Mouse (Mus musculus) liver, embryonic 14.5 days (tissue): ENCODE measurements at regions not wholly inside any gene's neighbourhood (a gene's known extent, or its start where the extent isn't known, plus 50 kb on each side); places are given as distances from the start of the nearest gene placed in this dataset.

Experiments used
- ATAC-seq: fragments of 200-750 bp; cut with Nextera tagmentation; 2 replicates; pipeline ENCODE4 v1.8.0; 2017; ENCODE audit warnings: moderate number of reproducible peaks, mild to moderate bottlenecking, moderate library complexity; ENCODE audit not compliant: insufficient read depth
- DNase-seq, 3 experiments: peaks; one replicate each; pipeline ENCODE4 v3.0.0-alpha.2; 2012 to 2013; ENCODE audit warnings: low read depth in 3 of 3, low spot score in 3 of 3
- H3K27ac ChIP-seq: fragments of 300-500 bp; sonication (generic); 2 replicates; pipeline ENCODE4 v1.5.1; 2014; ENCODE audit warnings: moderate library complexity, mild to moderate bottlenecking, control low read depth, inconsistent platforms
- H3K27me3 ChIP-seq: fragments of 300-500 bp; sonication (generic); 2 replicates; pipeline ENCODE4 v1.6.1; 2014; ENCODE audit warnings: mild to moderate bottlenecking, low read length, moderate library complexity; ENCODE audit not compliant: control insufficient read depth, insufficient read depth
- H3K36me3 ChIP-seq: fragments of 300-500 bp; sonication (generic); replicated peaks from 2 replicates; pipeline ENCODE4 v1.6.1; 2014; ENCODE audit warnings: low read depth; ENCODE audit not compliant: control insufficient read depth, insufficient read depth
- H3K4me1 ChIP-seq, 2 experiments: fragments of 200-500 bp in 1 of 2; fragments of 300-500 bp in 1 of 2; sonication (generic) in 1 of 2; replicated peaks; 2 replicates each; pipeline ENCODE4 v1.6.1; 2012 to 2014; ENCODE audit warnings: antibody characterized with exemption in 1 of 2, inconsistent platforms in 1 of 2, low read length in 1 of 2; ENCODE audit not compliant: control insufficient read depth in 2 of 2, insufficient read depth in 2 of 2
- H3K4me2 ChIP-seq: fragments of 300-500 bp; sonication (generic); 2 replicates; pipeline ENCODE4 v1.6.1; 2014; ENCODE audit warnings: low read depth, mild to moderate bottlenecking, control low read depth, moderate library complexity
- H3K4me3 ChIP-seq, 2 experiments: fragments of 200-500 bp in 1 of 2; fragments of 300-500 bp in 1 of 2; sonication (generic) in 1 of 2; 2 replicates each; pipeline ENCODE4 v1.5.1; 2012 to 2014; ENCODE audit warnings: low read depth in 2 of 2, low read length in 2 of 2, mild to moderate bottlenecking in 2 of 2, control low read depth in 1 of 2, inconsistent platforms in 1 of 2, moderate library complexity in 1 of 2; ENCODE audit not compliant: insufficient read depth in 1 of 2
- H3K9ac ChIP-seq: fragments of 300-500 bp; sonication (generic); replicated peaks from 2 replicates; pipeline ENCODE4 v1.6.1; 2014; ENCODE audit warnings: mild to moderate bottlenecking, control low read depth, moderate library complexity
- H3K9me3 ChIP-seq: fragments of 300-500 bp; sonication (generic); 2 replicates; pipeline ENCODE4 v1.6.1; 2016; ENCODE audit warnings: low read length, mixed read lengths; ENCODE audit not compliant: control insufficient read depth
- CTCF ChIP-seq: IDR thresholded peaks from 2 replicates; pipeline ENCODE4 v1.5.1; 2016; ENCODE audit warnings: antibody characterized with exemption, low read depth, control low read depth
- EP300 ChIP-seq: IDR thresholded peaks from 2 replicates; pipeline ENCODE4 v1.6.1; 2016; ENCODE audit warnings: antibody characterized with exemption, low read depth
- WGBS: fragments of 180-500 bp; shearing (Covaris S2); extraction: QIAGEN DNeasy Blood & Tissue Kit; methylation state at CpG from one replicate; pipeline ENCODE4 v1.1.7; 2014; ENCODE audit not compliant: insufficient replicate concordance; 5-methylcytosine and 5-hydroxymethylcytosine counted together

DNA sequence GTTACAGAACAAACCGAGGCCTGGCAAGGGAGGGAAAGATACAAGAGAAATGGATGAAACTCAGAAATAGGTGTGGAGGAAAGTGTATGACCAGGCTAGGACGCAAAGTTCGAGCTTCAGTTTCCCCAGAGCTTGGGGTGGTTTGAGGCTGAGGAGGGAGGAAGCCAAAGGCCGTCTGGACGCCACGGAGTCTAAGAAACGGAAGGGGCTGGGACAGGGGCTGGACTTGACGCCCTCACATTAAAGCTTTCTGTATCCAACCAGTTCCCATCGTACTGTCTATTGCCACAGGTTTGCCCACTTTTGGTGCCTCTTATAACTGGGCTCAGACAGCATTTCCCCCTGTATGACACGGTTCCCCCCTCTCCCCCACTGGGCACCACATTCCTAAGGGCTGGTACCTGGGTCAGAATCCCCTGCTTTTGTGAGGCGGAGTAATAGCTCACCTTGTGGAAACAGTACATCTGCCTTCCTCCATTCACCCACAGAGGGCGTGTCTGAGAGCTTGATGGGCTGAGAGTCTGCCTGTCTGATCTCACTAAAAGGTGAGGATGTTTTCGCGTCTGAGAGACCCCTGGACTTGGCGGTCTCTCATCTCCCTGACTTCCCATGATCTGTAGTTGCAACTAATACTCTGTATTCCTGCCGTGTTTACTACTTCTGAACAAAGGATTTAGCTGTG lies 73.7 kb upstream of the Podxl start:
- no peaks in the 10 kb centered on the region for H3K36me3 ChIP-seq
- H3K4me1 ChIP-seq = peaks cover 23 to 35% of the 10 kb centered on the region in 2 experiments
- peak overlapping the region; percentile 8 to 11; a peak in 1 of 4 replicates for H3K4me3 ChIP-seq
- H3K9ac ChIP-seq = no peak overlapping the region
- DNase-seq = no peak
- H3K27ac ChIP-seq = no peak overlapping the region
- peak overlapping the region; percentile 39 for H3K4me2 ChIP-seq
- no peaks in the 10 kb centered on the region for H3K9me3 ChIP-seq
- TF ChIP-seq CTCF (peak; percentile 62), EP300 (no peak)
- no peaks in the 10 kb centered on the region for H3K27me3 ChIP-seq
- WGBS = 15% methylated on average over 16 of the region's 16 CpGs
- ATAC-seq = no peak

- peaks cover 19 to 31% of the 10 kb centered on the region in 2 experiments for H3K4me1 ChIP-seq
- no peaks in the 10 kb centered on the region for H3K27me3 ChIP-seq
- ATAC-seq = no peak
- H3K36me3 ChIP-seq = no peaks in the 10 kb centered on the region
- no peak for TF ChIP-seq CTCF
- TF ChIP-seq EP300 = no peak
- no peak overlapping the region for H3K4me3 ChIP-seq
- H3K9me3 ChIP-seq = no peaks in the 10 kb centered on the region
- no peak for DNase-seq
- H3K9ac ChIP-seq = no peak overlapping the region
- 34% methylated on average over 9 of the region's 9 CpGs for WGBS
- no peak overlapping the region for H3K4me2 ChIP-seq
- H3K27ac ChIP-seq = no peak overlapping the region
These were observed 73.2 kb upstream of the Podxl start for GRCm38 (mm10) chr6:31636954-31637353.

DNA sequence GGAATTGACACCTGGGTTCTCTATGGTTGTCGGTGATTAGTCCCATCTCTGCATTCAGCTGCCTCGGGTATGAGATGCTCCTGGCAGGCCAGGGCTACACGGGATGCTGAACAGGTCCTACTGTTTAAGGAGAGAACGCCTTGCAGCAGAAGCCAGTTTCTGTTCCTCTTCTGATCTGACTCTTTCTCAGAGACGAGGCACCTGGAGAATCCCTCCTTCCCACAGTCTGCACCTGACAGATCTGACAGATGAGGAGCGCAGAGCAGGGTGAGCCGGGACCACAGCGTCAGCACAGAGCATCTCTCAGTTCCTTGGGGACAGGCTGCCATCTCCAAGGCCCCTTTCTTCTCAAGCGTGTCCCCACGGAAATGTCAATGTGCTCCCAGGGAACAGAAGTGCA lies 68.7 kb upstream of the Podxl start:
- no peaks in the 10 kb centered on the region for H3K9me3 ChIP-seq
- H3K4me1 ChIP-seq = peaks cover 2 to 7% of the 10 kb centered on the region in 2 experiments
- H3K27ac ChIP-seq = no peak overlapping the region
- no peak for ATAC-seq
- H3K4me2 ChIP-seq = no peak overlapping the region
- TF ChIP-seq EP300 = no peak
- no peak for TF ChIP-seq CTCF
- no peak overlapping the region for H3K4me3 ChIP-seq
- no peaks in the 10 kb centered on the region for H3K27me3 ChIP-seq
- H3K9ac ChIP-seq = no peak overlapping the region
- no peaks in the 10 kb centered on the region for H3K36me3 ChIP-seq
- no peak for DNase-seq
- WGBS = 69% methylated on average over 10 of the region's 10 CpGs

DNA sequence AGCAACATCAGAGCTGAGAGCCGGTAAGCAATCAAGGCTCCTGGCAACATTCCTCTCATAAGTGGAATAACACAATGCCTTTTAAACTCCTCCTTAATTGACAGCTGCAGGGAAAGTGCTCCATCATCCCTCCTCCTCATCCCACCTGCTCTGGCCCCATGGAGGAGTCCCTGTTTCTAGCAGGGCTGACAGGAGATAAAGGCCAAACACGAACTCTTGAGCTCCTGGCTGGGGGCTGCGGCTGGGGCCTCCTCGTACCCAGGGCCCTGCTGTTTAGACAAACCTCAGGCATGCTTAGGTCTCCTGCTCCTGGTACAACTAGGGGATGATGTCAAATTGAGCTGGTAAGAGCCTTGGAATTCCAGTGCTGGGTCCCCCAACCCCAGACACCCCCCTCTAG lies 66.2 kb upstream of the Podxl start:
- peaks cover 0 to 5% of the 10 kb centered on the region in 2 experiments; a peak in 2 of 4 replicates for H3K4me1 ChIP-seq
- TF ChIP-seq CTCF = no peak
- TF ChIP-seq EP300 = no peak
- H3K4me3 ChIP-seq = no peak overlapping the region
- no peaks in the 10 kb centered on the region for H3K9me3 ChIP-seq
- no peak for DNase-seq
- H3K9ac ChIP-seq = no peak overlapping the region
- no peak for ATAC-seq
- no peak overlapping the region for H3K27ac ChIP-seq
- WGBS = 66% methylated on average over 4 of the region's 4 CpGs
- H3K36me3 ChIP-seq = no peaks in the 10 kb centered on the region
- H3K4me2 ChIP-seq = no peak overlapping the region
- no peaks in the 10 kb centered on the region for H3K27me3 ChIP-seq

- ATAC-seq = no peak
- 70% methylated on average over 3 of the region's 3 CpGs for WGBS
These were observed 64.1 kb upstream of the Podxl start for GRCm38 (mm10) chr6:31627912-31628311.

More at GRCm38 (mm10) chr6:31627912-31628311, 64.1 kb upstream of the Podxl start:
- no peak overlapping the region for H3K4me3 ChIP-seq
- no peaks in the 10 kb centered on the region for H3K9me3 ChIP-seq
- no peak for DNase-seq
- no peak overlapping the region for H3K9ac ChIP-seq
- no peaks in the 10 kb centered on the region for H3K27me3 ChIP-seq
- H3K4me2 ChIP-seq = no peak overlapping the region
- peaks cover 5 to 7% of the 10 kb centered on the region in 2 experiments; a peak in 3 of 4 replicates for H3K4me1 ChIP-seq
- TF ChIP-seq CTCF (no peak), EP300 (no peak)
- no peak overlapping the region for H3K27ac ChIP-seq
- no peaks in the 10 kb centered on the region for H3K36me3 ChIP-seq
